Mouse (Mus musculus) hindbrain, embryonic 13.5 days (tissue): Measurements from ENCODE around the gene Elovl2. TPM values are rescaled to one million over a fixed set of nuclear protein-coding genes. Genes with fewer than 3 reads are reported as not detected.
"Not testable (repeated sequence)": the region's sequence is repeated elsewhere in the genome, so short reads cannot be mapped to it uniquely, and the experiment has no call there.

Source experiments
- ATAC-seq: fragments of 200-750 bp; cut with Nextera tagmentation; 2 replicates; pipeline ENCODE4 v1.8.0; 2017; ENCODE audit warnings: moderate TSS enrichment; ENCODE audit not compliant: low FRiP score
- H3K27ac ChIP-seq: fragments of 300-500 bp; sonication (generic); 2 replicates; pipeline ENCODE4 v1.5.1; 2015; ENCODE audit warnings: inconsistent platforms, mild to moderate bottlenecking, moderate library complexity
- H3K27me3 ChIP-seq: fragments of 300-500 bp; sonication (generic); 2 replicates; pipeline ENCODE4 v1.6.1; 2015; ENCODE audit warnings: mild to moderate bottlenecking, inconsistent platforms
- H3K36me3 ChIP-seq: fragments of 300-500 bp; sonication (generic); 2 replicates; pipeline ENCODE4 v1.6.1; 2015; ENCODE audit warnings: mild to moderate bottlenecking, inconsistent platforms
- H3K4me1 ChIP-seq: fragments of 300-500 bp; sonication (generic); replicated peaks from 2 replicates; pipeline ENCODE4 v1.6.1; 2015; ENCODE audit warnings: inconsistent platforms
- H3K4me2 ChIP-seq: fragments of 300-500 bp; sonication (generic); 2 replicates; pipeline ENCODE4 v1.6.1; 2015; ENCODE audit warnings: inconsistent platforms, mild to moderate bottlenecking, moderate library complexity
- H3K4me3 ChIP-seq: fragments of 300-500 bp; sonication (generic); 2 replicates; pipeline ENCODE4 v1.5.1; 2015; ENCODE audit warnings: mild to moderate bottlenecking, inconsistent platforms
- H3K9ac ChIP-seq: fragments of 300-500 bp; sonication (generic); 2 replicates; pipeline ENCODE4 v1.6.1; 2015; ENCODE audit warnings: mild to moderate bottlenecking, inconsistent platforms
- H3K9me3 ChIP-seq: fragments of 300-500 bp; sonication (generic); 2 replicates; pipeline ENCODE4 v1.6.1; 2016; ENCODE audit warnings: inconsistent platforms
- WGBS: fragments of 180-500 bp; shearing (Covaris S2); methylation state at CpG from one replicate; pipeline ENCODE4 v1.1.7; 2015; 5-methylcytosine and 5-hydroxymethylcytosine counted together
- polyA plus RNA-seq: library from polyadenylated mRNA; unstranded; fragments of >200 nt; fragmentation: Nextera tagmentation; extraction: Ambion mirVana; gene quantifications from 2 replicates; pipeline ENCODE4 v1.2.1, GENCODE M21; 2015

Gene Elovl2
- polyA plus RNA-seq, 1 experiment from 2014 or later, result 40.8 TPM

DNA sequence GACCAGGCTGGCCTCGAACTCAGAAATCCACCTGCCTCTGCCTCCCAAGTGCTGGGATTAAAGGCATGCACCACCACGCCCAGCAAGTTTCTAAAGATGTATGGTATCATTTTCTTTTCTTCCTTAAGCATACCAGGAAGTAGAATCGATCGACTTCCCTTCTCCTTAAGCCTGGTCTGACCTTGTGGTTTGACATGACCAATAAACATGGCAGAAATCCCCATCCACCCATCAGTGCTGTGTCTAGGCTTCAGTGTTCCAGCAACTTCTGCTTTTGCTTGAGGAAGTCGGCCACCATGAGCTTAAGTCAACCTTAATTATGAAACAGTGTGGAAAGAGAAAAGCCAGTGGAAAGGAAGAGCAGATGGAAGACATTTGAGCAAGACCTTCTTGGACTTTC lies 10.1 kb upstream of the Elovl2 start:
- Histone ChIP-seq H3K4me2 (no peak overlapping the region), H3K4me1 (no peaks in the 10 kb centered on the region), H3K36me3 (no peaks in the 10 kb centered on the region), H3K27me3 (no peaks in the 10 kb centered on the region), H3K27ac (no peak overlapping the region), H3K9me3 (no peaks in the 10 kb centered on the region), H3K9ac (no peak overlapping the region), H3K4me3 (no peak overlapping the region)
- 91% methylated on average over 5 of the region's 5 CpGs for WGBS
- ATAC-seq, result no peak

DNA sequence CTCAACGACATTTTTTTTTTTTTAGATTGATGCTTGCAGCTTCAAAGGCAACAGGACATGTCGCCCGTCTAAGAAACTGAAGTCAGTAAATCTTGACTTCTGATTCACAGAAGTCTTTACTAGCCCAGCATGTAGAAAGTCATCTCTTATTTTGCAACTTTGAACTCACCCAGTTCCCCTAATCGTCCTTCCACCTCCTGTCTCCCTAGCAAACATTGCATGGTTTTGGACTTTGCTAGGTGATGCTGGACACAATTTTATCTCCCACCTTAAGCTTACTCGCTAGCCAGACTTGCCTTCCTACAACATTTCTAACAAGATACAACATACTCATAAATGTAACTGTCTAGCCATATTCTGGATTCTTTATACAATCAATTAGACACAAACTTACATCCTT lies 7.9 kb upstream of the Elovl2 start:
- H3K4me2 ChIP-seq, result no peak overlapping the region
- H3K4me1 ChIP-seq, result no peaks in the 10 kb centered on the region
- H3K27me3 ChIP-seq, result no peaks in the 10 kb centered on the region
- 89% methylated on average over 5 of the region's 5 CpGs for WGBS
- H3K27ac ChIP-seq, result no peak overlapping the region
- no peak overlapping the region for H3K9ac ChIP-seq
- no peak overlapping the region for H3K4me3 ChIP-seq
- peaks cover under 1% of the 10 kb centered on the region; the same call in 1 of the 2 replicates for H3K9me3 ChIP-seq
- ATAC-seq, result no peak
- no peaks in the 10 kb centered on the region for H3K36me3 ChIP-seq

GRCm38 (mm10) chr13:41226513-41226912 lies 6.3 kb upstream of the Elovl2 start:
- Histone ChIP-seq H3K27me3 (no peaks in the 10 kb centered on the region), H3K9ac (no peak overlapping the region), H3K9me3 (peaks cover 15% of the 10 kb centered on the region; the same call in 1 of the 2 replicates), H3K27ac (no peak overlapping the region), H3K4me3 (no peak overlapping the region), H3K36me3 (0 out of 2 replicates have a peak, but pooled peaks cover 3% of the 10 kb centered on the region), H3K4me1 (no peaks in the 10 kb centered on the region), H3K4me2 (no peak overlapping the region)
- ATAC-seq, result no peak
- WGBS, result 86% methylated on average over 5 of the region's 5 CpGs

GRCm38 (mm10) chr13:41219687-41220303 lies 410 bp downstream of the Elovl2 start:
- H3K27ac ChIP-seq, result peak overlapping the region; percentile 74
- peak; percentile 89 for ATAC-seq
- H3K9me3 ChIP-seq, result peaks cover 24% of the 10 kb centered on the region; the same call in 1 of the 2 replicates
- H3K4me2 ChIP-seq, result peak overlapping the region; percentile 53
- H3K9ac ChIP-seq, result peak overlapping the region; percentile 83
- no peaks in the 10 kb centered on the region for H3K27me3 ChIP-seq
- peaks cover 19% of the 10 kb centered on the region for H3K4me1 ChIP-seq
- peak overlapping the region; percentile 60 for H3K4me3 ChIP-seq
- WGBS, result 1% methylated on average over 38 of the region's 39 CpGs
- 0 out of 2 replicates have a peak, but pooled peaks cover 3% of the 10 kb centered on the region for H3K36me3 ChIP-seq

GRCm38 (mm10) chr13:41219056-41219455 lies 1.1 kb downstream of the Elovl2 start:
- no peak for ATAC-seq
- peak overlapping the region; percentile 83; the same call in 1 of the 2 replicates for H3K9ac ChIP-seq
- WGBS, result 23% methylated on average over 1 of the region's 1 CpGs

GRCm38 (mm10) chr13:41216236-41216635 lies 4.0 kb downstream of the Elovl2 start:
- H3K4me3 ChIP-seq, result no peak overlapping the region
- H3K4me1 ChIP-seq, result peaks cover 19% of the 10 kb centered on the region
- ATAC-seq, result no peak
- no peak overlapping the region for H3K4me2 ChIP-seq
- no peaks in the 10 kb centered on the region for H3K36me3 ChIP-seq
- WGBS, result 79% methylated on average over 3 of the region's 3 CpGs
- H3K27ac ChIP-seq, result no peak overlapping the region
- H3K9me3 ChIP-seq, result peaks cover 7% of the 10 kb centered on the region; the same call in 1 of the 2 replicates
- H3K27me3 ChIP-seq, result no peaks in the 10 kb centered on the region
- H3K9ac ChIP-seq, result no peak overlapping the region

More at GRCm38 (mm10) chr13:41219056-41219455, 1.1 kb downstream of the Elovl2 start:
- H3K4me2 ChIP-seq, result peak overlapping the region; percentile 53
- peaks cover 19% of the 10 kb centered on the region for H3K4me1 ChIP-seq
- 0 out of 2 replicates have a peak, but pooled peaks cover 3% of the 10 kb centered on the region for H3K36me3 ChIP-seq
- H3K27me3 ChIP-seq, result no peaks in the 10 kb centered on the region
- no peak overlapping the region for H3K27ac ChIP-seq
- peak overlapping the region; percentile 60 for H3K4me3 ChIP-seq
- H3K9me3 ChIP-seq, result peaks cover 24% of the 10 kb centered on the region; the same call in 1 of the 2 replicates

DNA sequence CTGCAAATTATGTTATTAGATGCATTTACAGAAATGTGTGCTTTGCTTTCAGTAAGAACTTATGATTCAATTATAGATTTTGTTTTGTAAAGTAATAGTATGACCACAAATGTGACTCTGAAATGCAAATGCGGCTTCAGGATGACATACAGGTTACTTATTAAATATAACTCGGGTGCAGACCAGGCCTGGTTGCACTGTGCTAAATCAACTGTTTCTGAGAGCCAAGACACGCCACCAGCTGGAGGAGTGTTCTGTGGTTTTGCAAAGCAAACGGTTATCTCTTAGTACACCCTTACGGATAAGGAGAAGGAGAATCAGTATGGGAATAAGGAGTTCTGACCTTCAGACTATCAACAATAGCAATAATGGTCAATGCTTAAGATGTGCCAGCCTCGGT lies 4.5 kb downstream of the Elovl2 start:
- 0 out of 2 replicates have a peak, but pooled peaks cover 1% of the 10 kb centered on the region for H3K9me3 ChIP-seq
- H3K4me2 ChIP-seq, result no peak overlapping the region
- H3K4me1 ChIP-seq, result peaks cover 19% of the 10 kb centered on the region
- no peak for ATAC-seq
- no peak overlapping the region for H3K27ac ChIP-seq
- no peak overlapping the region for H3K9ac ChIP-seq
- H3K36me3 ChIP-seq, result no peaks in the 10 kb centered on the region
- H3K27me3 ChIP-seq, result no peaks in the 10 kb centered on the region
- H3K4me3 ChIP-seq, result no peak overlapping the region
- WGBS, result 88% methylated on average over 6 of the region's 6 CpGs

- Histone ChIP-seq H3K27me3 (no peaks in the 10 kb centered on the region), H3K36me3 (no peaks in the 10 kb centered on the region), H3K9ac (0 out of 2 replicates have a peak overlapping the region, but pooled peaks have one; percentile 2), H3K4me3 (no peak overlapping the region), H3K4me2 (no peak overlapping the region), H3K4me1 (peaks cover 10% of the 10 kb centered on the region), H3K9me3 (no peaks in the 10 kb centered on the region), H3K27ac (no peak overlapping the region)
- 76% methylated on average over 6 of the region's 6 CpGs for WGBS
- no peak for ATAC-seq
Observed at GRCm38 (mm10) chr13:41212558-41213322, 7.5 kb downstream of the Elovl2 start.

- H3K9me3 ChIP-seq, result no peaks in the 10 kb centered on the region
- no peak overlapping the region for H3K9ac ChIP-seq
- ATAC-seq, result no peak
- H3K36me3 ChIP-seq, result no peaks in the 10 kb centered on the region
- H3K27me3 ChIP-seq, result no peaks in the 10 kb centered on the region
- no peak overlapping the region for H3K4me3 ChIP-seq
- no peak overlapping the region for H3K4me2 ChIP-seq
- no peak overlapping the region; the same call in 1 of the 2 replicates for H3K27ac ChIP-seq
- peaks cover 7% of the 10 kb centered on the region for H3K4me1 ChIP-seq
- WGBS, result 79% methylated on average over 4 of the region's 4 CpGs
Observed at GRCm38 (mm10) chr13:41211276-41211675, 8.9 kb downstream of the Elovl2 start.

DNA sequence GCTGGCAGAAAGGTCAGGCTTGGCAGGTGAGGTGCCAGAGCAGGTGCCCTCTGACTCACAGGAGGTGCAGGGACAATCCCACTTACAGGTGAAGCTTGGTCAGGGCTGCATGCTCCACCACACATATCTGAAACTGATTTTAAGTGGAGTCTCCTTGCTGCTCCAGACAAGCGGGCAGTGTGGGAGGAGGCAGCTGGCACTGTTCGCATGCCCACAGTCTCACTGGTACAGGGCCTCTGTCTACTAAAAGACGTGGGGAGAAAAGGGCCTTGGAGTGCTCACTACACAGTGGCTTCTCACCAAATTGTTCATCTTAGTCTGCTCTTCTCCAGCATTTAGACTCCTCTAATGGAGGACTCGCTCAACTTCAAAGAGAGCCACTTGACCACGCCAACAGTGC lies 14.0 kb downstream of the Elovl2 start:
- ATAC-seq, result no peak
- no peak overlapping the region for H3K4me3 ChIP-seq
- H3K27me3 ChIP-seq, result no peaks in the 10 kb centered on the region
- H3K4me1 ChIP-seq, result peaks cover 27% of the 10 kb centered on the region
- H3K9ac ChIP-seq, result no peak overlapping the region
- H3K4me2 ChIP-seq, result no peak overlapping the region
- H3K36me3 ChIP-seq, result no peaks in the 10 kb centered on the region
- no peaks in the 10 kb centered on the region for H3K9me3 ChIP-seq
- H3K27ac ChIP-seq, result no peak overlapping the region
- WGBS, result 93% methylated on average over 5 of the region's 5 CpGs

- not testable (repeated sequence) for H3K27me3 ChIP-seq, H3K9me3 ChIP-seq, H3K4me2 ChIP-seq, H3K4me3 ChIP-seq, H3K9ac ChIP-seq, H3K27ac ChIP-seq, H3K36me3 ChIP-seq, ATAC-seq
- H3K4me1 ChIP-seq, result peaks cover 34% of the 10 kb centered on the region
Observed at GRCm38 (mm10) chr13:41205568-41205967, 14.6 kb downstream of the Elovl2 start.

DNA sequence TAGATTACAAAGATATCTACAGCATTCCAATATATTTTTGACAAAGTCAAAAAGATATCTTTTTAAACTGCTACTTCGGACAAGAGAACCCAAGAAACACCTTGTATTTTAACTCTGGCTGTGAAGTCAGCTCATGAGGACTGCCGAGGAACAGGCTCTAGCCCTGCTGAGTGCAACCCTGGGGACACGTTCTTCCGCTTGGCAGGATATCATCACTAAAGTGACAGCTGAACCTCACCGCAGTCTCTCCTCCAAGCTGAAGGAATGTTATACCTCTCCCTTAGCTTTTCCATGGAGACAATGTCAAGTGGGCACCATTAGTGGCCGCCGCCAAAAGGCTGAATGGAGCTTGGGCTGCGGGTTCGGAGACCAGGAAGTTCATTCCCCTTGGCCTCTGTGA lies 16.5 kb downstream of the Elovl2 start:
- H3K27me3 ChIP-seq, result no peaks in the 10 kb centered on the region
- 55% methylated on average over 9 of the region's 9 CpGs for WGBS
- peaks cover 31% of the 10 kb centered on the region for H3K4me1 ChIP-seq
- ATAC-seq, result no peak
- no peaks in the 10 kb centered on the region for H3K9me3 ChIP-seq
- H3K27ac ChIP-seq, result no peak overlapping the region
- H3K4me2 ChIP-seq, result no peak overlapping the region
- no peaks in the 10 kb centered on the region for H3K36me3 ChIP-seq
- H3K9ac ChIP-seq, result no peak overlapping the region
- H3K4me3 ChIP-seq, result no peak overlapping the region
